Mouse (Mus musculus) kidney, embryonic 14.5 days (tissue): ENCODE data around the gene Polm. TPM values are rescaled to one million over a fixed set of nuclear protein-coding genes. Genes with fewer than 3 reads are reported as not detected.
"Not testable (repeated sequence)": the region's sequence is repeated elsewhere in the genome, so short reads cannot be mapped to it uniquely, and the experiment has no call there.

Source experiments
- ATAC-seq: fragments of 200-750 bp; cut with Nextera tagmentation; 2 replicates; pipeline ENCODE4 v1.8.0; 2017; ENCODE audit warnings: moderate number of reproducible peaks, mild to moderate bottlenecking, moderate TSS enrichment, moderate library complexity; ENCODE audit not compliant: low FRiP score, low TSS enrichment
- H3K27ac ChIP-seq: fragments of 300-500 bp; sonication (generic); 2 replicates; pipeline ENCODE4 v1.5.1; 2014; ENCODE audit warnings: low read depth, mild to moderate bottlenecking, low read length, moderate library complexity, mixed read lengths
- H3K27me3 ChIP-seq: fragments of 300-500 bp; sonication (generic); 2 replicates; pipeline ENCODE4 v1.6.1; 2014; ENCODE audit warnings: mild to moderate bottlenecking, low read length; ENCODE audit not compliant: control insufficient read depth, insufficient read depth
- H3K36me3 ChIP-seq: fragments of 300-500 bp; sonication (generic); 2 replicates; pipeline ENCODE4 v1.6.1; 2014; ENCODE audit warnings: low read length, mixed read lengths; ENCODE audit not compliant: control insufficient read depth, insufficient read depth
- H3K4me1 ChIP-seq: fragments of 300-500 bp; sonication (generic); 2 replicates; pipeline ENCODE4 v1.6.1; 2014; ENCODE audit warnings: low read length, mixed read lengths; ENCODE audit not compliant: control insufficient read depth, insufficient read depth
- H3K4me2 ChIP-seq: fragments of 300-500 bp; sonication (generic); replicated peaks from 2 replicates; pipeline ENCODE4 v1.6.1; 2014; ENCODE audit warnings: low read depth, mild to moderate bottlenecking, low read length
- H3K4me3 ChIP-seq: fragments of 300-500 bp; sonication (generic); 2 replicates; pipeline ENCODE4 v1.5.1; 2014; ENCODE audit warnings: mild to moderate bottlenecking, low read length
- H3K9ac ChIP-seq: fragments of 300-500 bp; sonication (generic); 2 replicates; pipeline ENCODE4 v1.6.1; 2014; ENCODE audit warnings: low read depth, mild to moderate bottlenecking, low read length, moderate library complexity
- H3K9me3 ChIP-seq: fragments of 300-500 bp; sonication (generic); 2 replicates; pipeline ENCODE4 v1.6.1; 2016; ENCODE audit warnings: low read length; ENCODE audit not compliant: control insufficient read depth
- WGBS: fragments of 180-500 bp; shearing (Covaris S2); extraction: QIAGEN DNeasy Blood & Tissue Kit; methylation state at CpG from one replicate; pipeline ENCODE4 v1.1.7; 2014; 5-methylcytosine and 5-hydroxymethylcytosine counted together
- polyA plus RNA-seq: library from polyadenylated mRNA; unstranded; fragments of >200 nt; fragmentation: Nextera tagmentation; extraction: Ambion mirVana; gene quantifications from 2 replicates; pipeline ENCODE4 v1.2.1, GENCODE M21; 2014

The Polm gene
- polyA plus RNA-seq, 1 experiment from 2014 or later: 9.1 TPM

DNA sequence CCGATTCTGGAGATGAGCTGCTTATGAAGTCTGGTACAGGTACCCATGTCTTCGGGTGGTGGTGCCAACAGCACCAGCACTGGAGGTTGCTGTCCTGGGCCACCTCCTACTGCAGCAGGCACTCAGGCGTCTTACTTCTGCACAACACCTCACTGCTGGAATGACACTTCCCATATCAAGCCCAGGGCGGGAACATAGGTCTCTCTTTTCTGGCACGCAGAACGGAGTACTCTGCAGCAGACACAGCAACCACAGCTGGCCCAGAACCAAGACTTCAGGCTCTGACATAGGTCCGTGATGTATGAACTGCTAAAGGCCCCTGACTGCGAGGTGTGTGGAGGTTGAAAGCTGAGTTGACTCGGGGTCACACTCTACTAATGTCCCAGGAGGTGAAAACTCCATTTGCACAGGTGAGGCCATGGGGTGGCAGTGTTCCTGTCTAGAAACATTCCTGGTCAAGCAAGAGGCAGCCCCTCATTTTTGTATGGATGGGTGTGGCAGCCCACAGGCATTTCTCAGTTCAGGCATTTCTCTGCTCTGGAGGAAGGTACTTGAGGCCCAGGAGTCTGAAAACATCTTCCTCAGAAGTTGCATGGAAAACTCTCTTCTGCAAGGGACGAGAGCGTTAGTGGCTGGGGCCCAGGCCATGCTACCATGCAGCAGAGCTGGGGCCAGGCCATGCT lies 9.2 kb downstream of the Polm start:
- no peak overlapping the region for H3K4me2 ChIP-seq
- H3K27me3 ChIP-seq: no peaks in the 10 kb centered on the region
- no peak overlapping the region for H3K9ac ChIP-seq
- 88% methylated on average over 11 of the region's 11 CpGs for WGBS
- no peaks in the 10 kb centered on the region for H3K4me1 ChIP-seq
- H3K4me3 ChIP-seq: no peak overlapping the region
- H3K27ac ChIP-seq: no peak overlapping the region
- ATAC-seq: no peak
- H3K9me3 ChIP-seq: no peaks in the 10 kb centered on the region
- H3K36me3 ChIP-seq: peaks cover 41% of the 10 kb centered on the region

- no peak overlapping the region for H3K27ac ChIP-seq
- no peaks in the 10 kb centered on the region for H3K27me3 ChIP-seq
- no peaks in the 10 kb centered on the region for H3K4me1 ChIP-seq
- no peaks in the 10 kb centered on the region for H3K9me3 ChIP-seq
- no peak overlapping the region for H3K4me3 ChIP-seq
- no peak overlapping the region for H3K4me2 ChIP-seq
- H3K36me3 ChIP-seq: peaks cover 38% of the 10 kb centered on the region
- no peak for ATAC-seq
- no peak overlapping the region for H3K9ac ChIP-seq
- 87% methylated on average over 5 of the region's 5 CpGs for WGBS
Measured at GRCm38 (mm10) chr11:5827931-5828330, 9.9 kb downstream of the Polm start.

DNA sequence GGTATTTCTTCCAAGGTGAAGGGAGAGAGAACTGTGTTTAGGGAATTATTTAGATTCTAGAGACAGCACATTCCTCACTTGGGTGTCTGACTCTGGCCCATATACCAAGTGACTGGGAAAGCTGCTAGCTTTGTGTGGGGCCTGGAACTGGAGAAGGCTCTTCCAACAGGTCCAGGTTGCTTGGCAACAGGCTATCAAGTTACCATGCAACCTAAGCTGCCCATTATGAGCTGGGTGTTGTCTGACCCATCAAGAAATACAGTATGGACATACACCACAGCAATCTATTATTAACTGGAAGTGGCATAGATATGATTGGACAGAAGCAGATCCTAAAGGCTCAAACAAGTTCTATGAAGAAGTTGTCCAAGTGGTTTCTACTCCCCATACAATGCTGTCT lies 12.4 kb downstream of the Polm start:
- no peak for ATAC-seq
- H3K36me3 ChIP-seq: peaks cover 19% of the 10 kb centered on the region
- H3K9me3 ChIP-seq: no peaks in the 10 kb centered on the region
- H3K27me3 ChIP-seq: no peaks in the 10 kb centered on the region
- no peak overlapping the region for H3K9ac ChIP-seq
- H3K4me1 ChIP-seq: no peaks in the 10 kb centered on the region
- H3K4me3 ChIP-seq: no peak overlapping the region
- H3K27ac ChIP-seq: no peak overlapping the region
- no peak overlapping the region for H3K4me2 ChIP-seq

DNA sequence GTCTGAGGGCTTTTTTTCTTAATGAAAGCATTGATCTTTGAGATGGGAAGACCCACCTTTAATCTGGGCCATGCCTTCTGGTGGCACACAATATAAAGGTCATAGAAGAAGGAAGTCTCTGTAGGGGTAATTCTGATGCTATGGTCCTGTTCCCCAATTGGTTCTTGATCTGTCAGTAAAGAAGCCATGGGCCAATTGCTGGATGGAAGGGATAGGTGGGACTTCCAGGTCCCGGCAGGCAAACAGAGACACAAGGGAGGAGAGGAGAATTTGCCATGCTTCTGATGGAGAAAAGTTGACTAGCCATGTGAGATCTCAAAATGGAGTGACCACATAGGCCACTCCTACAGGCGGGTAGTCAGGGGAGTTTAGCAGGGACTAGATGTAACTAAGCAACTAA lies 18.6 kb downstream of the Polm start:
- 69% methylated on average over 2 of the region's 2 CpGs for WGBS
- no peak overlapping the region for H3K4me3 ChIP-seq

GRCm38 (mm10) chr11:5813381-5813780 lies 24.4 kb downstream of the Polm start:
- H3K27me3 ChIP-seq: no peaks in the 10 kb centered on the region
- no peaks in the 10 kb centered on the region for H3K9me3 ChIP-seq
- no peaks in the 10 kb centered on the region for H3K4me1 ChIP-seq
- WGBS: 76% methylated on average over 10 of the region's 10 CpGs
- no peak overlapping the region for H3K4me3 ChIP-seq
- no peak overlapping the region for H3K4me2 ChIP-seq
- H3K27ac ChIP-seq: no peak overlapping the region
- no peaks in the 10 kb centered on the region for H3K36me3 ChIP-seq
- ATAC-seq: no peak
- no peak overlapping the region for H3K9ac ChIP-seq

More for the DNA sequence above, 18.6 kb downstream of the Polm start:
- Histone ChIP-seq H3K27me3 (no peaks in the 10 kb centered on the region), H3K36me3 (no peaks in the 10 kb centered on the region), H3K4me2 (no peak overlapping the region), H3K9me3 (no peaks in the 10 kb centered on the region), H3K27ac (no peak overlapping the region), H3K4me1 (no peaks in the 10 kb centered on the region), H3K9ac (no peak overlapping the region)
- ATAC-seq: no peak

DNA sequence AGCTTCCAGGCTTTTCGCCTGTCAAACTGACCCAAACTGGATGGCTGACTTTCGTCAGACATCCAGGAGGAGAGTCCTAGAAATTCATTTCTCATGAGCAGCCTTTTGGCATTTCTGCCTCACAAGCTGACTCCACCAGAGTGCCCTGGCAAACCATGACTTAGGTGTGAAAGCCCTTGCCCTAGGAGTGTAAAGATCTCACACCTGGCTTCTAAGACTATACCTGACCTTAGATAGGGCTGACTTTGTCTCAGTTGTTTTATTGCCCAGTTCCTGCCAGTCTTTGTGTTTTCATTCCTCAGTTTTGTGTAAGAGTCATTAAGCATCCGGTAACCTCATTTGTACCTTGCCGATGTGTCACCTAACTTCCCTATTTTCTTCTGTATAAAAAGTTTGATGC lies 28.3 kb downstream of the Polm start:
- H3K27ac ChIP-seq, H3K36me3 ChIP-seq, H3K9ac ChIP-seq, ATAC-seq, H3K4me1 ChIP-seq, H3K4me3 ChIP-seq, H3K9me3 ChIP-seq, H3K4me2 ChIP-seq, H3K27me3 ChIP-seq: not testable (repeated sequence)
- 86% methylated on average over 4 of the region's 4 CpGs for WGBS

DNA sequence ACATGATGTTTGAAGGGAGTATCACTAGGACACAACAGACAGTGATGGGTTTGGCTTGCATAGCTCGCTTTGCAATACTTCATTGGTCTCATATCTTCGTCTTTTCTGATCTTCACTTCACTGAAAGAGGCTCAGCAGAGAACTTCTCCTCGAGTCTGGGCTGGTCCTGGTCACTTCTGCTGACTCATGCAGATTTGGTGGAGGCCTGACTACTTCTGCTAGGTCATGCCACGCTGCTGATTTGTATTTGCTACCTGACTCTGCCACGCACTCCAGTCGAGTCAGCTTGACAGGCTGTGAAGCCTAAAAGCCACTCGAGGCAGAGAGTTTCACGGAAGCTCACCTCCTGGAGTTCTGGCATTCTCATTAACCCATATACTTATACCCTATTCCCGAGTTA lies 29.9 kb downstream of the Polm start:
- 87% methylated on average over 9 of the region's 9 CpGs for WGBS
- Histone ChIP-seq H3K36me3 (no peaks in the 10 kb centered on the region), H3K9me3 (no peaks in the 10 kb centered on the region), H3K9ac (no peak overlapping the region), H3K27me3 (no peaks in the 10 kb centered on the region), H3K4me1 (no peaks in the 10 kb centered on the region), H3K4me3 (no peak overlapping the region), H3K27ac (no peak overlapping the region), H3K4me2 (no peak overlapping the region)
- ATAC-seq: no peak

DNA sequence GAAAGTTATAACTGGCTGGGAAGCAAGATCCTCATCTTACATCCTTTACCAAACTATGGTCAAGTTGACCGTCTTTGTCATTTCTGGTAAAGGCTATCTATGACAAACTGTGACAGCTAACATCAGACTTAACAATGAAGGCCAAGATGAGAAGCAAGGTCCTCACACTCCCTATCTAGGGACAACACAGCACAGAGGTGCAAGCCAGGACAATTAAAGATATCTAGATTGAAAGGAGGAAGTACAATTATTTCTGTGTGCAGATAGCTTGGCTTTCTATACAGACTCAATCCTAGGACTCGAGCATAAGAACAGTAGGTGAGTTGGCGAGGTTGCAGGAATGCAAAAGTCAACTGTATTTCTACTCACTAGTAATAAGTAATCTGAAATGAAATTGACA lies 32.1 kb downstream of the Polm start:
- WGBS: 80% methylated on average over 3 of the region's 3 CpGs
- Histone ChIP-seq H3K27me3 (no peaks in the 10 kb centered on the region), H3K4me3 (no peak overlapping the region), H3K9me3 (no peaks in the 10 kb centered on the region), H3K4me2 (no peak overlapping the region), H3K9ac (no peak overlapping the region), H3K27ac (no peak overlapping the region), H3K36me3 (no peaks in the 10 kb centered on the region; the same call in 1 of the 2 replicates), H3K4me1 (no peaks in the 10 kb centered on the region)
- no peak for ATAC-seq

DNA sequence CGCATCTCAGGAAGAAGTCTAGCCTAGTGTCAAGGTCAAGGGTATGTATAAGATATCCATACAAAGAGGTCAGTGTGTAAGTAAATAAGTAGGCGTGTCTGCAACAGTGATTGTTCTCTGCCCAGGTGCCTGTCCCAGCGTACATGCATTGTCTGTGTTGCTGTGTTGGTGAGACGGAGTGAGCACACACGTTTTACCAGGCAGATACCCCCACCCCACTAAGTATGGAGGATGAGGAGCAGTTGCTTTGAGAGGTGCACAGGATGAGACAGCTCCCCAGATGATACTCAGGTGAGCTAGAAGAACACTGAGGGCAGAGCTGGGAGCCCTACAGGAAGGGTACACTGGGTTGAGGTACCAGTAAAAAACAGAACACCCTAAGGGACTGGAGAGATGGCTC lies 33.6 kb downstream of the Polm start:
- WGBS: 78% methylated on average over 5 of the region's 5 CpGs
- no peaks in the 10 kb centered on the region for H3K27me3 ChIP-seq

More for the DNA sequence above, 33.6 kb downstream of the Polm start:
- H3K9ac ChIP-seq: no peak overlapping the region
- H3K27ac ChIP-seq: no peak overlapping the region
- no peak overlapping the region for H3K4me2 ChIP-seq
- no peak for ATAC-seq
- H3K36me3 ChIP-seq: peaks cover 14% of the 10 kb centered on the region
- H3K4me1 ChIP-seq: no peaks in the 10 kb centered on the region; the same call in 1 of the 2 replicates
- H3K4me3 ChIP-seq: no peak overlapping the region
- no peaks in the 10 kb centered on the region for H3K9me3 ChIP-seq
